Mouse (Mus musculus) layer of hippocampus, postnatal 25 days (tissue): ENCODE results near the gene Frs2. TPM values are rescaled to one million over a fixed set of nuclear protein-coding genes. Genes with fewer than 3 reads are reported as not detected.

ENCODE experiments used
- DNase-seq, 2 experiments: peaks; one replicate each; pipeline ENCODE4 v3.0.0; 2022; ENCODE audit warnings: mixed read lengths in 2 of 2, low spot score in 1 of 2; ENCODE audit errors: extremely low spot score in 1 of 2
- total RNA-seq, 2 experiments: library from RNA; stranded (reverse); gene quantifications; 2 replicates each; pipeline ENCODE4 v1.2.3; 2021

Frs2 gene
- total RNA-seq = 10 to 100 TPM; 32.1 to 34.1 TPM

DNA sequence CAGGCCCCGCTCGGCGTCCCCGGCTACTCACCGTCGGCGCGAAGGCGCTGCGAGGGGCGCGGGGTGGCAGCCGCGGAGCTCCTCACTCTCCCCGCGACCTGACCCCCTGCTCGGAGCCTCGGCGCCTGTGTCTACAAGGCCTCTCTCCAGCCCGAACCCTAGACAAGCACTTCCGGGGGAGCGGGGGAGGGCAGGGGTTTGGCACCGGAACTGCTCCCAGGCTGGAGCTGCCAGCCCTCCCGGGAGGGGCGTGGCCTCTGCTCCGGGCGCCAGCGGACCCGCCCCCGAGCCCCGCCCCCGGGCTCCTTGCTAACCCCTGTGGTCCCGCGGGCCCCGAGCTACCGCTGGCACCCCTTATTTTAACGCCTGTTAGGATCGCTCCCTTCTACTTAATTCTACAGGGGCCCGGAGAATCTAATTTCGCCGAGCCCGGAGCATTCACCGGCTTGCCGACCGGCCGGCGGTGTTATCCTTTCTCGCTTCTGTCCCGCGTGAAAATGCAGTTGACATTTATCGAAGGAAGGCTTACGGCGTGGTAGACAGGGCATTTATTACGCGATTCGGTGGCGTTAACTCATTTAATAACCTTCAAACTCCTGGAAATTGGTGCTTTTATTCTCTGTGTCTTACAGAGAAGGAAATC is at the start of gene Frs2:
Frs2 (minus strand) TSS at position 174 of the 643 bp plus-strand sequence.
- peak; percentile 81 to 84 for DNase-seq

DNA sequence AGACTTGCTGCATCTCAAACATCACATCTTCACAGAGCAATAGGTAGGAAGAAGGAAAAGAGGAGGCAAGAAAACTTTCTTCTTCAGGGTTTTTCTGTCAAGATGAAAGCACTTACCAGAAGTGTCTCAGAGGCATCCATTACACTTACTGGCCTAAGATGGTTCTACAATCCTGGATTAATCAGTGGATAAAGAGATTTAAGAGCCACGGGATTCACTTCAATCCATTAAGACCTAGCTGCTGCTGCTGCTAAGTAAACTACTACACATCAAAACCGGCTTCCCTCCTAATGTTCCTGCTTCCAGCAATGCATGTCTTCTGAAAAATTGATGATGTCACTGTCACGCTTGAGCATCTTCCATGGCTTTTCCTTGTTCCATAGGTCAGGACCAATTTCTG is 48.4 kb upstream of the Frs2 start:
- no peak for DNase-seq

DNA sequence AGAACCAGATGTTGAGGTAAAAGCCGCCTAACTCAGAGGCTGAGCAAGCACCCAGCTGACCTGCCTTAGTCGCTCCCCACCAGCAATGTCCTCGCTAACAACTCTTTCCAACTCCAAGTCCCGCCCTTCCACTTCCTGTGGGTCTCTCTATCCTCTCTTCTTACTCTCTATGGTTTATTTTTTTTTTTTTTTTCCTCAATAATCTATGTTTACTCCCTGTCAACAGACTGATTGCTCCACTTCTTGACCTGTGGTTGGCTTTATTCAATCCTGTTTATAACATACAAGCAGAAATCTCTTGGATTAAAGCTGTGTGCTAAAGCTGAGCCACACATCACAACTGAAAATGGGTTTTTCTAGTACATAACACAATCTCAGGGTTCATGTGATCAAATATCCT is 47.4 kb upstream of the Frs2 start:
- DNase-seq = no peak

DNA sequence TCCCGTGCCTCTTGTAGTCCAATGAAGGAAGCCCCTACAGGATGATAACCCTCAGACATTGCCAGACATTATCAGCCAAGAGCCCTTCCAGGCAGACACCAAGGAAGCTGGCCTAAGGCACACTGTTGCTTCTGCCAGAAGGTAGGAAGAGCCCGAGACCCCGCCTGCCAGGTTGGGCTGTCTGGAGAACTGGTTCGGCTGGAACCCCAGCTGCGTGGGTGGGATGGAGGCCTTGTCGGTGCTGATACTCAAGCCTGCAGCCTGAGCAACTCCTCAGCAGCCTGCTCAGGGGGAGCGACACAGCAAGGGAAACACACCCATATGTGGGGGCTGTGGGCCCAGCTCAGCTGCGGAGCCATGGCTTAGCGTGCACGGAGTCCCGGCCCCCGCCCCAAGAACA is 46.7 kb upstream of the Frs2 start:
- DNase-seq = no peak

DNA sequence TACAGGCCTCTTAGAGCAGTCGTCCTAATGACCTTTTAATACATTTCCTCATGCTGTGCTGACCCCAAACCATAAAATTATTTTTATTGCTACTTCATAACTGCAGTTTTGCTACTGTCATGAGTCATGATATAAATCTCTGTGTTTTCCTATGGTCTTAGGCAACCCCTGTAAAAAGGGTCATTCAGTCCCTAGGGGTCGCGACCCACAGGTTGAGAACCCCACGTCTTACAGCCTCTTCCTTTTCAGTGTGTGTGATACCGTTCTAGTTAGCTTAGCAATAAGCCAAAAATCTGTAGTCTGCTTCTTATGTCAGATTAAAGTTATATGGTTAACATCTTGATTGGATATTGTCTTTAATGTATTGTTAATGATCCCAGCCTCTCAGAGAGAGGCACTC is 45.0 kb upstream of the Frs2 start:
- DNase-seq = no peak

DNA sequence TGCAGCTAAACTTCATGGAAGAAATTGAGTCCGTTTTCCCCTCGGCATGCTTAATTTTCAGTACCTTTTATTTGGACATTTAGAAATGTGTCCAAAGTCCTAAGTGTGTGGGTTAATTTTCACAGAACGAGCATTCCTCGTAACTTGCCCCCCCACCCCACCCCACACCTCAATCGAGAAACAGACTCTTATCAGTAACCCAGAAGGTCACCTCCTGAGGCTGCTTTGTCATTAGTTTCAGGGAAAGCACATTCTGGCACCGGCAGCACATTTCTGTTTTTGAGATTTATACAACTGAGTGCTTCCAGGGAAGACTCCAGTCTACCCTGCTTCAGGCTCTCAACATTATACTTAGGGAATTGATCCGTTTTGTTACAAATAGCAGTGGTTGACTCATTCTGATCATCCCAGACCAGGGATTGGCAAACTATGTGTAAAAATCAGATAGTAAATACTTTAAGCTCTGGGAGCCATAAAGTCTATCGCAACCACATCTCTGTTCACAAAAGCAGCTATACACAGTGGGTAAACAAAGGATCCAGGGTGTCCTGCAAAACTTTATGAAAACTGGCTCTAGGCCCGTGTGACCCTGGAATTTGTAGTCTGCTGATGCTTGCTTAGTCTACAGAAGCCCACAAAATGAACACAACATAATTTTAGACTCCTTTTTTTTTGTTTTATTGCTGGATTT is 37.2 kb upstream of the Frs2 start:
- DNase-seq = no peak

DNA sequence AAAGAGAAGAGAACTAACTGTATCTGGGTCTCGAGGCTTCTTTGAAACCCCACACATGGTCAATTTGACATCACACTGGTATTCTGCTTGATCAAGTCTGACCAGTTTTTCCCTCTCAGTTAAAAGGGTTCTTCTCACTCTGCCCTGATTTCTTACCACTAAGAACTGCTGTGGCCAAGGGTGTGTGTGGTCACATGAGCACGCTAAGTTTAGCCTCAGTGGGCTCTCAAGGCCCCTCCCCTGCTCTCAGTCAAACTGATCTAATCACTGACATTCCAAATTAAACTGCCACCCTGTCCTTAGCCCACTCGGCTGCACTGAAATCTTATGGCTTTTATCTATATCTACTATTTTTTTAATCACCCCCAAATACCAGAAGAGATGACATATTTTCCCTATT is 32.8 kb upstream of the Frs2 start:
- DNase-seq = no peak

DNA sequence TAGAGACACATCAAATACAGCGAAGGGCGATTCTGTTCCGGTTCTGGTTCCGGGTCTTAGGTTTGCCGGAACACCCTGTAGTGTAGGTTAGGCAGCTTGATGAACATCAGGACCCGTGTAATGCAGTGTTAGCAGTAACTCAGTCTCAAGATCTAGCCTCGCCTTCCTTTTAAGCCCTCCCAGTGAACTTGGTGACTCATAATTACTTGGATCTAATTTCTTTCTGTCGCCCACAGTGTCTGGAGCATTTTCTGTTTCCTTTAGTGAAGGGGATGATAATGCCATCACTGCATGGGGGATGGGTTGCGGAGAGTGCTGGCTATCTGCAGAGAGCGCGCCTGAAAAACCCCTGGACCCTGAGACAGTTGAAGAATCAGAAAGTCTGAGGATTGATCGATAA is 26.3 kb upstream of the Frs2 start:
- no peak for DNase-seq

DNA sequence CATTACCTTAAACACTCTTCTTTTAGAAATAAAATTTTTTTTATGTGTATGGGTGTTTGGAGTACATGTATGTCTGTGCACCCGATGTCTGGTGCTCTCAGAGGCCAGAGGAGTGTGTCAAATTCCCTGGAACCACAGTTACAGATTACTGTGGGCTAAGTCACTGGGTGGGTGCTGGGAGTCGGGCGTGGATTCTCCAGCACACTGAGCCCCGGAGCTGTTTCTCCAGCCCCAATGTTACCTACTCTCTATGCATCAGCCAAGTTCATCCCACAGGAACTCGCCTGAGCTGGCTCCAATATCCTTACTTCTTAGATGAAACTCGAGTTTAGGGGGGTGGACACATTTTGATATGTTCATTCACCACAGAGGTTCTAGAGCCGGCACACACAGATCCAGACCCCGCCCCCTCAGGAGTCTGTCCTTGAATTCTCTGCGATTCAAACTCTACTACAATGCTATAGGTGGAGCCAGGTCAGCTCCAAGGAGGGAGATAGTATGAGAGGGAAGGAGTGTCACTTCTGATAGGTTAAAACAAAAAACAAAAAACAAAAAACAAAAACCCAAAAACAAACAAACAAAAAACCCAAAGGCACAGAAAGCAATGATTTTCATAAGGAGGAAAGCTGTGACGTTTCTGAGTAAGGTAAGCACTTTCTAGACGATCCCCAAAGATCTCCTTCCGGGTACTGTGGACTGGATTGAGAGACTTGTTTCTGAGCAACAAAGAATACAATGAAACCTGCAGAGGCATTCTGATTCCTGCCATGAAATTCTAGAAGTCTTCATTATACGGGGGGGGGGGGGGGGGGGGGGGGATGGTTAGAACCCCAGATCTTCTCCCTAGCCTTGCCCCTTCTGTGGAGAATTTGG is 25.5 kb upstream of the Frs2 start:
- DNase-seq = no peak

DNA sequence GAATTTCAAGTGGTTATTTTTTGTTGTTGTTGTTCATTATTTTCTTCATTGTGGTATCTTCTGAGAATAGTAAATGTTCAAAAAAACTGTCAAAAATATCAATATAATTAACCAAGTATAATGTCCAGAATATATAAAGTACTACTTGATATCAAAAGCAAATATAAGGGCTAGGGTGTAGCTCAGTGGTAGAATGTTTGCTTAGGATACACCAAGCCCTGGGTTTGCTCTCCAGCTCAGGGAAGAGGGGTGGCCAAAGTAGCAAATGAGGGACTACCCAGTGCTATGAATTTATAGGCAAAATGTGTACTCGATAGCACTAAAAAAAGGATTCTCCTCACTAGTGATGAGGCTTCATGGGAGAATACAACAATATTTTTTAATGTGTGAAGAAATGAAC is 24.8 kb upstream of the Frs2 start:
- DNase-seq = no peak

DNA sequence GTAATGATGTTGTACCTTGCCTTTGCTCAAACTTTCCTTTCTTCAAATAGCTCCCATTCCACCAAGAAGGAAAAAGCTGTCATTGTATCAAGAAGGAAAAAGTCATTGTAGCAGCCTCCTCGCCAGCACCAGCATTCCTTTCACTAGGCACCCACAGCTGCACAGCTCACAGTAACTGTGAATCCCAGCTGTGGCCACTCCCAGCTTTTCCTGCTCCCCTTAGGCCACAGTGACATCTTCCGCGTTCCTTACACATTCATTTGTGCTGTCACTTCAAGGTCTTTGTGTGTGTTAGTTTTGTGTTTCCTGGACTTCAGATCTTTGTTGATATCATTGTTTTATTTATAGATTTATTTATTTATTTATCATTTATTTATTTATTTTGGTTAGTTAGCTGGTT is 23.7 kb upstream of the Frs2 start:
- no peak for DNase-seq

DNA sequence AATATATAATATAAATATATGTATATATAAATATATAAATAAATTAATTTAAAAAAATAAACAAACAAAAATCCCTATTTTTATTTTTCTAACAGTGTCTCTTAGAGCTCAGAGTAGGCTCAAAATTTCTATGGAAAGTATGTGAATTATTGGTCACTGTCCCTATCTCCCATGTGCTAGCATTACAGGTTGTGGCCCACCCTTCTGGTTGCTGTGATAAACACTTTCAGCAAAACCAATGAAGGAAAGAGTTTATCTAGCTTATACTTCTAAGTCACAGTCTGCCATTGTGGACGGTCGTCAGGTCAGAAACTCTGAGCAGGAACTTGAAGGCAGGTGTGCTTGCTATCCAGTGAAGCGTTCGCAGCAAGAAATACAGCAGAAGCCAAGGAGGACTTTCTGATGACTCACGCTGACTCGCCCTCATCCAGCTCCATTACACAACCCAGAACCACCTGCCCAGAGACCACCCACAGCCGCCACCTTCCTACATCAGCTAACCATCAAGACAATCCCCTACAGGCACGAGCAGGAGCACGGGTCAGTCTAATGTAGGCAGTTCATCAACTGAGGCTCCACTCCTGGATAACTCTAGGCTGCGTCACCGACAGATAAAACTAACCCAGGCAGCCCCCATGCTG is 18.6 kb upstream of the Frs2 start:
- DNase-seq = no peak

DNA sequence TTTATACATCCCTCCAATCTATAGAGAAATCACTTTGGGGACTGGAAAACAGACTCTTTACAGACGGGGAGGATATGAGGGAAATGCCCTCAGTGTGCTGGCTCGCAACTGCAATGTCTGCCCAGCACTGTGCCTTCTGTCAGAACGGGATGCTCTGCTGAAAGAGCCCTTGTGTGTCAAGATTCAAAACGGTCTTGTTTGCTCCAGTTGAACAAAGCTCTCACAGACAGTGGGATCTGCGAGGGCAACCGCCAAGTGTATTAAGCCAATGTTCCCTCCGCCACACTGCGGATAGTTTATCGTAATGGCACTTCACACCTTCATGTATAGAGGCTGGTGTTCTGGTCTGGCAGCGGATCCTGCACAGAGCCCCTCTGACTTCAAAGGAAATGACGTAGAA is 14.3 kb upstream of the Frs2 start:
- no peak for DNase-seq

DNA sequence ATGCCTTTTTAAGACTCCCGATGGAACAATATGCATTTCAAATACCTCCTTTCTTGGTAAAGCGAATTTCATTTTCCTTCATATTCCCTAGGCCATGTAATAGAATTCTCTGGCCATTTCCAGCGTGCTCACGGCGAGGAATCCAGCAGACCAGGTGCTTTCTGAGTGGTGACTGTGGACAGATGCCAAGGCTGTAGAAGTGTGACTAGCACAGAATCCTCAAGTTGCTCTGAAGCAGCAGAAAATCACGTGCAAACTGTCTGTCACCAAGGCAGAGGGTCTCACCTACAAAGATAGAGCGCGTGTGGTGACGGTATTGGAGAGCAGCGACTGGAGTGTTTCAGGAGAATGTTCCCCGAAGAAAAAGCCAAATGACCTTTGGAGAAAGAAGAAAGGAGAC is 11.8 kb upstream of the Frs2 start:
- no peak for DNase-seq

DNA sequence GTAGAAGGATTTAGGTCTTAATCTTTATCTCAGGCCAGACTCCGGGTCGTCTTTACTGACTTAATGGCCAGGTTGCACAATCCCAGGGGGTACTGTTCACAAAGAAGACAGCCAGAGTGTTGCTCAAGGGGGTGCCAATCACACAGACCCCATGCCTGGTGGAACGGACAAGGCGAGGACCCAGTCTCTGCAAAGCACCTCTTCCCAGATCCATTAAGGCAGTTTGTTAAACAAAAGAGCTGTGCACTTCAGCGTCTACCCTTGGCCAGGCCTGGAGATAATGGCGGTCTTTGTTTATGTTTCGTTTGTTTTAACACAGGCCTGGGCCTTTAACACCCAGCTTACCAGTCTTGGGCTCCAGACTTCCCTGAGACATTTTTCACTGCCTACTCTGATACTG is 3.9 kb upstream of the Frs2 start:
- DNase-seq = no peak

DNA sequence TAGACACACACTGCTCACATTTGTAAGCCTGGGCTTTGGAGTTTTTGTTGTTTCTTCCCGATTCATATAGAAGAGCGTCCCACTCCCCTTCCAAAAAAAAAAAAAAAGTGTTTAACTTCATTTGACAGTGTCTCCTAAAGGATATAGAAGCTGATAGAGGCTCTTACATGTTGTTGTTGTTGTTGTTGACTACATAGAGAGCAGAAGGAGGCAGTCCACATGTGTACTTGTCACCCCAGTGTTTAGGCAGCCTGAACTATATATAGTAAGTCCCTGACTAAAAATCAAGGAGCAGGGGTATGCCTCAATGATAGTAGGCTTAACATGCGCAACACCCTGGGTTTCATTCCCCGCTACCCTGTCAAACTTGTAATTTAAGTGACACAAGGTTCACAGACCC is 3.3 kb upstream of the Frs2 start:
- DNase-seq = no peak

DNA sequence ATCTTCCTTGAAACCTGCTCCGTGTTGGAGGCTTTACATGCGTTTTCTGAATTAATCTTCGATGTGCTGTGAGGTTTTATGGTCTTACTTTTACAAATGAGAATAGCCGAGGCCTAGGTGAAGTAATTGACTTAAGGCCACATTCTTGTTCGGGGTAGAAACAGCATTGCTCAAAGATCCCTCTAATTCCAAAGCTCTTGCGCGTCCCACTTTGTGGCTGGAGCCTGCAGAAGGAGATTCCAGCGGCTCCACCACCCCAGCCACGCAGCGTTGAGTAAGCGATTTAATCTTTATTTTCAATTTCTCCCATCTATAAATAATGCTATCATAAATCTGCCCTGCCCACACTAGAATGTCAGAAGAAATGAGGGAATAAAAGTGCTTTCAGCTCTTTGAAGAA is 2.9 kb upstream of the Frs2 start:
- DNase-seq = no peak

DNA sequence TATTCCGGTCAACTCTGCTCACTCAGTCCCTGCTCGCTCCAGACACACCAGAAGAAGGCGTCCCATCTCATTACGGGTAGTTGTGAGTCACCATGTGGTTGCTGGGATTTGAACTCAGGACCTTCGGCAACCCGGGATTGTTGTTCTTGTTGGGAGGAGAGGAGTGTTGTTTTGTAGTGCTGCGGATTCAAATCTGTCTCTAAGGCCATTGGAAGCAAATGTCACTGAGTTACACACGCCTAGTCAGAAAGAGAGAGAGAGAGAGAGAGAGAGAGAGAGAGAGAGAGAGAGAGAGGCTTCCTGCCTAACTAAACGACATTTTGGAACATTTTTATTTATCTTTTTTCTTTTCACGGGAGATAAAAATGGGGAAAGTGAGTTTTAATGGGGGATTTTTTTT is 2.4 kb upstream of the Frs2 start:
- no peak for DNase-seq

DNA sequence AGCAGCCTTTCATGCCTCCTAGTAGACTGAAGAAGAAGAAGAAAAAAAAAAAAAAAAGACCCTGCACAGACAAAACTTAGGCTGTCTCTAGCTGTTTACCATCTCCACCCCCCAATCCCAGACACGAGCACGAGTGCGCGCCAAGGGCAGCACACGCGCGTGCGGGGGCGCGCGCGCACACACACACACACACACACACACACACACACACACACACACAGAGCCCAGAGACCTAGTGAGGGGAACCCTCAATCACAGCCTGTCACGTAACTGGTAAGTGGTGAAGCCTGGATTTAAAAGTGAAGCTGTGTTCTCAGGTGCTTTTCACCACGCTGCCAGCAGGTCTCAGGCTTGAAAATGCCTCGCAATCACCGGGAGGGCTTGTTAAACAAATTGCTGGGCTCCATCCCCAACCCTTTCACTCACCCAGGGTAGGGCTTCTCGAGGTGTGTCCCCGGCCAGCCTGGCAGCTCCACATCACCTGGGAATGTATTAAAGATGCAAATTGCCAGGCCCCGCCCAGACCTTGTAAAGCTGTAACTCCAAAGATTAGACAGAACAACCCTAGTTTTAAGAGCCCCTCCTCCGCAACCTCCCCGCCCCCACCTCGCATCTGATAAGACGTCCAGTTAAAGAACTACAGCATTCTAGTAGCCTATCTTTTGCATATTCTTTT is 1.7 kb upstream of the Frs2 start:
- DNase-seq = no peak

DNA sequence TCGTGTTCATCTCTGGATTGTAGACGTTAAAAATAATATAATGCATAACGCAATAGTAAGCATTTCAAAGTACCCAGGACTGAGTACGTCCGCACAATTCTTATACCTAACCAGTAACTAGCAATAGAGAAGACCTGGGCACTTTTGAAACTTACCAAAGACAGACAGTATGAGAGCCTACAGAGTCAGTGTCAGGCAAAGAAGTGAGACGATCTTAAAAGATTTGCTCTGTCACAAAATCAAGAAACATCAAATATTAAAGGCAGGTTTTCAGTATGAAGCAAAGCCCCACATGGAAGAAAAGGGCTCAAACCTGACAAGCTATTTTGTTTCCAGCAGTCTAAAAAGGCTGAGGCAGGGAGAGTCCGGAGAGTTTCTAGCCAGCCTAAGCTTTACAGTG is 907 bp upstream of the Frs2 start:
- DNase-seq = no peak
